Mouse (Mus musculus) subcutaneous adipose tissue, adult 2 months (tissue): Measurements from ENCODE around the gene Dnttip1. TPM values are rescaled to one million over a fixed set of nuclear protein-coding genes. Genes with fewer than 3 reads are reported as not detected.

Source experiments
- polyA plus RNA-seq: library from polyadenylated mRNA; depleted of rRNA; stranded (reverse); fragments of >200 nt; gene quantifications from 2 replicates; pipeline ENCODE4 v1.2.3, GENCODE M21; 2012; ENCODE audit warnings: low replicate concordance; rRNA removed

The Dnttip1 gene
- 17.5 and 56.8 TPM in 2 replicates for polyA plus RNA-seq

GRCm38 (mm10) chr2:164745843-164746479 is at the start of gene Dnttip1, which contains the start of gene Wfdc3:
Gene Dnttip1 (plus strand): TSS chr2:164745983.
Gene Wfdc3 (minus strand): TSS chr2:164745931.

DNA sequence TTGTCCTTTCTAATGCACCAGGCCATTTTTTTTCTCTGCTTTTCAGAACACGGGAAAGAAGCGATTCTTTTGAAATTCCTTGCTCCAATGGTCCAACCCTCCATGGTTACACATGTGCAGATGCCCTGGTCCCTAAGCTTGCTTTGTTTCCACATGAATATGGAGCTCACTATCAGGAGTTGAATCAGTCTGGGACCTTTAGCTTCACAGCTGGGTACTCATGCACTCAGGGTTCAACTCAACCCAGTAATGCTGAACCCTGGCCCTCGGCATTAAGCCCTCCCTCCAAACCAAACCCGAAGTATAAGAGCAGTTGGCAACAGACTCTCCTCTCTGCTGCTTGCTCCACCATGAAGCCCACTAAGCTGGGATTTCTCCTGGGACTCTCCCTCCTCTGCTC is 47.6 kb upstream of the Dnttip1 start, which contains the start of gene Spint4:
Gene Spint4, plus strand, starts transcription at position 301 of the 400 bp plus-strand sequence.

DNA sequence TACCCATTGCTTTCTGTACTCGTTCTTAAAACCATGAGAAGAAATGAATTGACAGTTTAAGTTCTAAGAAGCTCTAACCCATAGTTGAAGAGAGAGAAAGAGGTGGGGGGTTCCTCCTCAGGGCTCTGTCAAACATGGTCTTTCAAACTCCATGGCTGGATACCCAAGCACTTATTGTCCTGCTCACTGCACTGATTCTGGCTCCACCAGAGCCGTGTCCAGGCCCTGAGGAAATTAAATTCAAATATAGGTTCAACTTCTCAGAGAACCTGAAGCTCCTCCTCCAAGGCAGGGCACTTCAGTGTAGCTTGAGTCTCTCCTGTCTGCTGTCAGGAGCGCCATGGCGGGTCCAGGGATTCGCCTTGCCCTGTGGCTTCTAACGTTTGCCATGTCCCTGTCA is 30.8 kb upstream of the Dnttip1 start, which contains the start of gene Spint5:
Gene Spint5, plus strand, starts transcription at position 301 of the 400 bp plus-strand sequence.

GRCm38 (mm10) chr2:164769258-164770037 is 23.7 kb downstream of the Dnttip1 start, which contains the start of gene Ube2c:
Gene Ube2c (plus strand): TSS chr2:164769898.

GRCm38 (mm10) chr2:164779481-164780086 is 33.8 kb downstream of the Dnttip1 start, which contains the start of gene Tnnc2:
Gene Tnnc2 (minus strand): TSS chr2:164779967.

DNA sequence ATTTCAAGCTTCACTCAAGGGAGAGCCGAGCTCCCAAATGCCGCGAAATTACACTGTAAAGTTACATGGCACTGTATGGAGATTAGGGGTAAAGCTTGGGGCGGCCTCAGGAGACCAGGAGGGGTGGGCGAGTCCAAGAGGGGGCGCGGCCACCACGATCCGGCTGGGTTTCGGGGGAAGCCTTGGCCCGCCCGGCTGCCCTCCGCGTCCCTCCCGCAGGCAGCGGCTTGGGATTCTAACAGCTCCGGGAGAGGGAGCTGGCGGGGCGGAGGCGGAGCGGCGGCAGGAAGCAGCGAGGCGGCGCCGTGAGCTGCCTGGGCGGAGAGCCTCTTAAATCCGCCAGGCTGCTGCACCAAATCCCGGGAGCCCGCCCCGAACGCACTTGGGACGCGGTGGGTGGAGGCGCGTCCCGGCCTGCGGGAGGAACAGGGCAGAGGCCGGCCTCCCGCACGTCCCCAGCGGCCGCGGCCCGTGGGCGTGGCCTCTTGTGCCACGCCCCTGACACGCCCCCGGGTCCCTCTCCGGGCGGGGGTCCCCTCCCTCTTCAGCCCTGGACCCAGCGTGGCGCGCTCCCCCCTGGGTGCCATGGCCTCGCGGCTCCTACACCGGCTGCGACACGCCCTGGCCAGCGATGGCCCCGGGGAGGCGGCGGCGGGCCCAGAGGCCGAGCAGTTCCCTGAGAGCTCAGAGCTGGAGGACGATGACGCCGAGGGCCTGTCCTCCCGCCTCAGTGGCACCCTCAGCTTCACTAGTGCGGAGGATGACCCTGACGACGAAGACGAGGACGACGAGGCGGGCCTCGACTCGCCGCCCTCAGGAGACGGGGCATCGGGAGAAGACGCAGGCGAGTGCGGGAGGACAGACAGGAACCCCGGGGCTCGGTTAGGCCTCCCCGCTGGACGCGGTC is 40.0 kb downstream of the Dnttip1 start, which contains the start of gene Snx21:
Gene Snx21, plus strand, starts transcription at position 343 of the 907 bp plus-strand sequence.

GRCm38 (mm10) chr2:164804533-164805331 is 58.9 kb downstream of the Dnttip1 start, which contains the start of the genes Acot8 and Zswim3:
Gene Acot8 (minus strand): TSS chr2:164804882.
Gene Zswim3 (plus strand): TSS chr2:164805098.

Other genes with a start within 250 kb of the Dnttip1 start
- 101 and 156 TPM in 2 replicates for gene Pigt, start 248.5 kb upstream of the Dnttip1 start, polyA plus RNA-seq
- 0.20 and 463 TPM in 2 replicates for gene Wfdc2, start 183.6 kb upstream of the Dnttip1 start, polyA plus RNA-seq
- gene Spint3, start 172.5 kb upstream of the Dnttip1 start, polyA plus RNA-seq = 0.57 TPM in 1 of 2 replicates, not detected in the other
- 0.18 TPM in 1 of 2 replicates, not detected in the other for gene Wfdc6a, start 160.5 kb upstream of the Dnttip1 start, polyA plus RNA-seq
- 0.98 TPM in 1 of 2 replicates, not detected in the other for gene Eppin, start 152.4 kb upstream of the Dnttip1 start, polyA plus RNA-seq
- 0.24 TPM in 1 of 2 replicates, not detected in the other for gene Wfdc6b, start 132.5 kb upstream of the Dnttip1 start, polyA plus RNA-seq
- 0.62 TPM in 1 of 2 replicates, not detected in the other for gene Wfdc8, start 132.4 kb upstream of the Dnttip1 start, polyA plus RNA-seq
- gene Wfdc16, start 107.2 kb upstream of the Dnttip1 start, polyA plus RNA-seq = 0.76 TPM in 1 of 2 replicates, not detected in the other
- gene Wfdc10, start 89.9 kb upstream of the Dnttip1 start, polyA plus RNA-seq = 1.4 and 18.5 TPM in 2 replicates
- gene Wfdc9, start 89.4 kb upstream of the Dnttip1 start, polyA plus RNA-seq = 0.30 TPM in 1 of 2 replicates, not detected in the other
- gene Wfdc11, start 71.9 kb upstream of the Dnttip1 start, polyA plus RNA-seq = not detected in 2 replicates
- gene Wfdc13, start 60.9 kb upstream of the Dnttip1 start, polyA plus RNA-seq = 0.11 and 2.3 TPM in 2 replicates
- not detected in 2 replicates for gene Spint4, start 47.5 kb upstream of the Dnttip1 start, polyA plus RNA-seq
- gene Spint5, start 30.7 kb upstream of the Dnttip1 start, polyA plus RNA-seq = not detected in 2 replicates
- 0.32 and 2.2 TPM in 2 replicates for gene Wfdc3, start 52 bp upstream of the Dnttip1 start, polyA plus RNA-seq
- 17.6 and 48.9 TPM in 2 replicates for gene Ube2c, start 23.9 kb downstream of the Dnttip1 start, polyA plus RNA-seq
- gene Tnnc2, start 34.0 kb downstream of the Dnttip1 start, polyA plus RNA-seq = 1.2 and 1.9 TPM in 2 replicates
- 42.9 and 43.3 TPM in 2 replicates for gene Snx21, start 39.8 kb downstream of the Dnttip1 start, polyA plus RNA-seq
- 34.8 and 35.5 TPM in 2 replicates for gene Acot8, start 58.9 kb downstream of the Dnttip1 start, polyA plus RNA-seq
- 3.8 and 4.6 TPM in 2 replicates for gene Zswim3, start 59.1 kb downstream of the Dnttip1 start, polyA plus RNA-seq
- gene Zswim1, start 76.7 kb downstream of the Dnttip1 start, polyA plus RNA-seq = 10.9 and 14.6 TPM in 2 replicates
- gene Spata25, start 82.6 kb downstream of the Dnttip1 start, polyA plus RNA-seq = 0.16 and 0.33 TPM in 2 replicates
- gene Ctsa, start 86.9 kb downstream of the Dnttip1 start, polyA plus RNA-seq = 400 and 457 TPM in 2 replicates
- 11.6 and 15.4 TPM in 2 replicates for gene Neurl2, start 87.5 kb downstream of the Dnttip1 start, polyA plus RNA-seq
- gene Pltp, start 111.7 kb downstream of the Dnttip1 start, polyA plus RNA-seq = 463 and 530 TPM in 2 replicates
- 33.5 and 43.1 TPM in 2 replicates for gene Pcif1, start 133.3 kb downstream of the Dnttip1 start, polyA plus RNA-seq
- gene Zfp335, start 165.8 kb downstream of the Dnttip1 start, polyA plus RNA-seq = 23.1 and 35.5 TPM in 2 replicates
- 7.3 and 28.2 TPM in 2 replicates for gene Mmp9, start 194.8 kb downstream of the Dnttip1 start, polyA plus RNA-seq
- gene Slc12a5, start 214.8 kb downstream of the Dnttip1 start, polyA plus RNA-seq = 3.4 and 4.1 TPM in 2 replicates